Mouse (Mus musculus) liver, embryonic 14.5 days (tissue): ENCODE data around the gene Smpd3. TPM values are rescaled to one million over a fixed set of nuclear protein-coding genes. Genes with fewer than 3 reads are reported as not detected.

Experiments
- ATAC-seq: fragments of 200-750 bp; cut with Nextera tagmentation; 2 replicates; pipeline ENCODE4 v1.8.0; 2017; ENCODE audit warnings: moderate number of reproducible peaks, mild to moderate bottlenecking, moderate library complexity; ENCODE audit not compliant: insufficient read depth
- DNase-seq, 3 experiments: peaks; one replicate each; pipeline ENCODE4 v3.0.0-alpha.2; 2012 to 2013; ENCODE audit warnings: low read depth in 3 of 3, low spot score in 3 of 3
- H3K27ac ChIP-seq: fragments of 300-500 bp; sonication (generic); 2 replicates; pipeline ENCODE4 v1.5.1; 2014; ENCODE audit warnings: moderate library complexity, mild to moderate bottlenecking, control low read depth, inconsistent platforms
- H3K27me3 ChIP-seq: fragments of 300-500 bp; sonication (generic); 2 replicates; pipeline ENCODE4 v1.6.1; 2014; ENCODE audit warnings: mild to moderate bottlenecking, low read length, moderate library complexity; ENCODE audit not compliant: control insufficient read depth, insufficient read depth
- H3K36me3 ChIP-seq: fragments of 300-500 bp; sonication (generic); replicated peaks from 2 replicates; pipeline ENCODE4 v1.6.1; 2014; ENCODE audit warnings: low read depth; ENCODE audit not compliant: control insufficient read depth, insufficient read depth
- H3K4me1 ChIP-seq, 2 experiments: fragments of 200-500 bp in 1 of 2; fragments of 300-500 bp in 1 of 2; sonication (generic) in 1 of 2; replicated peaks; 2 replicates each; pipeline ENCODE4 v1.6.1; 2012 to 2014; ENCODE audit warnings: antibody characterized with exemption in 1 of 2, inconsistent platforms in 1 of 2, low read length in 1 of 2; ENCODE audit not compliant: control insufficient read depth in 2 of 2, insufficient read depth in 2 of 2
- H3K4me2 ChIP-seq: fragments of 300-500 bp; sonication (generic); 2 replicates; pipeline ENCODE4 v1.6.1; 2014; ENCODE audit warnings: low read depth, mild to moderate bottlenecking, control low read depth, moderate library complexity
- H3K4me3 ChIP-seq, 2 experiments: fragments of 200-500 bp in 1 of 2; fragments of 300-500 bp in 1 of 2; sonication (generic) in 1 of 2; 2 replicates each; pipeline ENCODE4 v1.5.1; 2012 to 2014; ENCODE audit warnings: low read depth in 2 of 2, low read length in 2 of 2, mild to moderate bottlenecking in 2 of 2, control low read depth in 1 of 2, inconsistent platforms in 1 of 2, moderate library complexity in 1 of 2; ENCODE audit not compliant: insufficient read depth in 1 of 2
- H3K9ac ChIP-seq: fragments of 300-500 bp; sonication (generic); replicated peaks from 2 replicates; pipeline ENCODE4 v1.6.1; 2014; ENCODE audit warnings: mild to moderate bottlenecking, control low read depth, moderate library complexity
- H3K9me3 ChIP-seq: fragments of 300-500 bp; sonication (generic); 2 replicates; pipeline ENCODE4 v1.6.1; 2016; ENCODE audit warnings: low read length, mixed read lengths; ENCODE audit not compliant: control insufficient read depth
- CTCF ChIP-seq: IDR thresholded peaks from 2 replicates; pipeline ENCODE4 v1.5.1; 2016; ENCODE audit warnings: antibody characterized with exemption, low read depth, control low read depth
- EP300 ChIP-seq: IDR thresholded peaks from 2 replicates; pipeline ENCODE4 v1.6.1; 2016; ENCODE audit warnings: antibody characterized with exemption, low read depth
- WGBS: fragments of 180-500 bp; shearing (Covaris S2); extraction: QIAGEN DNeasy Blood & Tissue Kit; methylation state at CpG from one replicate; pipeline ENCODE4 v1.1.7; 2014; ENCODE audit not compliant: insufficient replicate concordance; 5-methylcytosine and 5-hydroxymethylcytosine counted together
- polyA plus RNA-seq, 2 experiments: library from polyadenylated mRNA; depleted of rRNA in 1 of 2; stranded (reverse) in 1 of 2; unstranded in 1 of 2; fragments of >200 nt; fragmentation: Nextera tagmentation in 1 of 2; extraction: Ambion mirVana in 1 of 2; gene quantifications; 2 replicates each; pipeline versions ENCODE4 v1.2.1 to v1.2.3; 2012 to 2014

Smpd3 gene
- polyA plus RNA-seq, 2 experiments, result 0.22 to 0.34 TPM

DNA sequence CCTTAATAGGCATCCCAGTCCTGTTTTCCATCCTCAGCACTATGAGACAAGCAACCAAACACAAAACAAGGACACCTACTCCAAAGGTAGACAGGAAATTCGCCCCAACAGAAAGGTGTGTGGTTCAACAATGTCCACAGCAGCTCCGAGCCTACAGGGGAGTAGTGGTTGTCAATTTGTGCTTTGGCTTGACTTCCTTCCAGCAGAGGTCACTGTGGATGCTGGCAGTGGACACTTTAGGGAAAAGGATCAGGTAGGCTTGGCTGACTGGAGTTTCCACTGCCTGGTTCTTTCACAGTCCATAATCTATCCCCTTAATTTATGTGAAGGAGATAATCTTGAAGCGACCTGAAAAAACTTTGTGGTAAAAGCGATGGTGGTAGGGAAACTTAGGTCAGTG lies 2.6 kb downstream of the Smpd3 start:
- Histone ChIP-seq H3K36me3 (no peaks in the 10 kb centered on the region), H3K9ac (no peak overlapping the region), H3K27me3 (peaks cover 23% of the 10 kb centered on the region), H3K4me3 (no peak overlapping the region), H3K9me3 (no peaks in the 10 kb centered on the region), H3K4me2 (no peak overlapping the region), H3K27ac (no peak overlapping the region), H3K4me1 (peaks cover 0 to 7% of the 10 kb centered on the region in 2 experiments; a peak in 2 of 4 replicates)
- 31% methylated on average over 4 of the region's 4 CpGs for WGBS
- ATAC-seq (no peak), DNase-seq (no peak)
- TF ChIP-seq CTCF (peak; percentile 41), EP300 (no peak)

DNA sequence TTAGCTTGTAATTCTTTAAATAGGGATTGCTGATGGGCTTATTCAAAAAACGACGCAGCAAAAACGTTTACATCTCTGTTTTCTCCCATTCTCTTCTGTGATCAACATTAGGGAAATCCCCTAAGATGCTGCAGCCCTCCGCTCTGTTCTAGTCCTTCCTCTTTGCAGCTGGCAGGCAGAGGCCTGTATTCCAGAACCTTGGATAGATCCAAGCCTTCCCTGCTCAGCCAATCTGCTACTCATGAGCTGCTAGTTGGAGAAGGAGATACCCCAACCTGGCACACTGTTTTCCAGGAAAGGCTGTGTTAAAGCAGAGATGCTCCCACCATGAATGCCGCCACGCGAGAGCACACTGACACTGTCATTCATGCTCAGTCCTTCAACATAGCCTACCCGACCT lies 4.4 kb downstream of the Smpd3 start:
- TF ChIP-seq EP300 (no peak), CTCF (no peak)
- DNase-seq, result no peak
- WGBS, result 27% methylated on average over 8 of the region's 8 CpGs

DNA sequence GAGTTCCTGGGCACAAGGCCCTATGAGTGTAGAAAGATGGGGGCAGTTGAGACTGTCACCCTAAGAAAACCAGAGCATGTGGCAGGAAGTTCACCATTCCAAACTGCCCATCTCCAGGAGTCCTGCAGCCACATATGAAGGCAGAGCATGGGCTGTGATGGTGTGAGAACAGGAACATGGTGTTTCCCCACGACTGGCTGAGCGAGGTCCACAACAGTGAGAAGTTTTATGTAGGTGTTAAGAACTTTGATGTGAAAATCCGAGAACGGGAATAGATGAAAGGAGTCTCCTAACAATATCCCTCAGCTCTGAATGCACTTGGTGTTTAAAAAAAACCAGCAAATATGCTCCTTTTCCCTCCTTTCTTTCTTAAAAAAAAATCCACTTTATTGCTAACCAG lies 5.3 kb downstream of the Smpd3 start:
- Histone ChIP-seq H3K4me3 (no peak overlapping the region), H3K36me3 (no peaks in the 10 kb centered on the region), H3K9ac (no peak overlapping the region), H3K4me2 (no peak overlapping the region), H3K27me3 (peaks cover 23% of the 10 kb centered on the region), H3K9me3 (no peaks in the 10 kb centered on the region), H3K4me1 (0 out of 4 replicates have a peak, but pooled peaks cover 0 to 3% of the 10 kb centered on the region in 2 experiments), H3K27ac (no peak overlapping the region)
- WGBS, result 38% methylated on average over 4 of the region's 4 CpGs
- TF ChIP-seq EP300 (no peak), CTCF (no peak)
- ATAC-seq, result no peak
- no peak for DNase-seq

More for the DNA sequence above, 4.4 kb downstream of the Smpd3 start:
- no peak for ATAC-seq
- H3K9ac ChIP-seq, result no peak overlapping the region
- H3K27me3 ChIP-seq, result peaks cover 23% of the 10 kb centered on the region
- no peak overlapping the region for H3K27ac ChIP-seq
- H3K4me1 ChIP-seq, result peaks cover 0 to 3% of the 10 kb centered on the region in 2 experiments; a peak in 1 of 4 replicates
- no peaks in the 10 kb centered on the region for H3K36me3 ChIP-seq
- no peak overlapping the region for H3K4me2 ChIP-seq
- no peak overlapping the region for H3K4me3 ChIP-seq
- no peaks in the 10 kb centered on the region for H3K9me3 ChIP-seq

DNA sequence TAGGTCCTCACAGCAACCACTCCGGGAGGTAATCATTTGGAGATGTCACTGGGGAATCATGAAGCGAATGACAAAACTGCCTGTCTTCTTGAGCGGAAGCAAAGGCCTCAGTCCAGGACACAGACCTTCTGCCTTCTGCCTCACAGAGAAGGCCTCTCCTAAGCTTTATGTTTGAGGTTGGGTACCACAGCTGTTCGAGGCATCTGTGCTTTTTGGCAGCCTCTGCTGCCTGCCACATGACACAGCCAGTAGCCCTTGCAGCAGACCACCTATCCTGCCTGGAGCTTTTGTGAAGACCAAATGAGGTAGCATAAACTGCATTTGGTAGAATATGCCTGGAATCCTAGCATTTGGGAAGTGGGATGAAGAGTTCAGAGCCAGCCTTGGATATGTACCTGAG lies 11.2 kb downstream of the Smpd3 start:
- Histone ChIP-seq H3K4me1 (no peaks in the 10 kb centered on the region), H3K27me3 (no peaks in the 10 kb centered on the region), H3K9ac (no peak overlapping the region), H3K9me3 (no peaks in the 10 kb centered on the region), H3K27ac (no peak overlapping the region), H3K36me3 (no peaks in the 10 kb centered on the region), H3K4me2 (no peak overlapping the region), H3K4me3 (no peak overlapping the region)
- ATAC-seq (no peak), DNase-seq (no peak)
- WGBS, result 47% methylated on average over 4 of the region's 4 CpGs
- TF ChIP-seq CTCF (no peak), EP300 (no peak)

DNA sequence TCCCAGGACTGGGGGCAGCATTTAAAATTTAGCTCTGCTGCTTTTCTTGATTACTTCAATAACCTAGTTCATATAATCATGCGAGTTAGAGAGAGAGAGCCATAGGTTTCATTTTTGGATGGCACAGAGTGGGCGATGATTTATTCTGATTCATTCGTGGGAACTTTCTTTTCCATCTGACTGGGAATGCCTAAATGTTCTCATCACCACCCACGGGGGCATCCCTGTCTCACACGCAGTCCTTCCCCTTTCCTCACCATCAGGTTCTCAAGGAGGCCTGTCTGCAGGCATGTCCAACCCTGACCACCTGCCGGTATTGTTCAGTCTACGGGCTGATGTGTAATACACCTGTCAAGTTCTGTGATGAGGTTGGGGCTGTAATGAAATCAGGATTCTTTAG lies 16.4 kb downstream of the Smpd3 start:
- TF ChIP-seq EP300, result no peak
- TF ChIP-seq CTCF, result no peak
- DNase-seq (no peak), ATAC-seq (no peak)
- 65% methylated on average over 7 of the region's 7 CpGs for WGBS
- no peak overlapping the region for H3K4me2 ChIP-seq
- H3K27ac ChIP-seq, result no peak overlapping the region
- H3K4me1 ChIP-seq, result 0 out of 4 replicates have a peak, but pooled peaks cover 0 to 2% of the 10 kb centered on the region in 2 experiments
- no peaks in the 10 kb centered on the region for H3K27me3 ChIP-seq
- H3K36me3 ChIP-seq, result no peaks in the 10 kb centered on the region
- H3K9me3 ChIP-seq, result no peaks in the 10 kb centered on the region
- no peak overlapping the region for H3K4me3 ChIP-seq
- no peak overlapping the region for H3K9ac ChIP-seq
